Mouse (Mus musculus) megakaryocyte, embryonic 14.5 days (primary cell): ENCODE results near the gene Ndufa7.

Experiments
- FLI1 ChIP-seq: IDR thresholded peaks from 2 replicates; pipeline ENCODE4 v1.6.1; 2012; ENCODE audit warnings: low read length, inconsistent platforms, mixed read lengths
- GATA1 ChIP-seq: IDR thresholded peaks from 3 replicates; pipeline ENCODE4 v1.6.1; 2012; ENCODE audit warnings: mixed read lengths, low read length, inconsistent platforms, borderline replicate concordance

DNA sequence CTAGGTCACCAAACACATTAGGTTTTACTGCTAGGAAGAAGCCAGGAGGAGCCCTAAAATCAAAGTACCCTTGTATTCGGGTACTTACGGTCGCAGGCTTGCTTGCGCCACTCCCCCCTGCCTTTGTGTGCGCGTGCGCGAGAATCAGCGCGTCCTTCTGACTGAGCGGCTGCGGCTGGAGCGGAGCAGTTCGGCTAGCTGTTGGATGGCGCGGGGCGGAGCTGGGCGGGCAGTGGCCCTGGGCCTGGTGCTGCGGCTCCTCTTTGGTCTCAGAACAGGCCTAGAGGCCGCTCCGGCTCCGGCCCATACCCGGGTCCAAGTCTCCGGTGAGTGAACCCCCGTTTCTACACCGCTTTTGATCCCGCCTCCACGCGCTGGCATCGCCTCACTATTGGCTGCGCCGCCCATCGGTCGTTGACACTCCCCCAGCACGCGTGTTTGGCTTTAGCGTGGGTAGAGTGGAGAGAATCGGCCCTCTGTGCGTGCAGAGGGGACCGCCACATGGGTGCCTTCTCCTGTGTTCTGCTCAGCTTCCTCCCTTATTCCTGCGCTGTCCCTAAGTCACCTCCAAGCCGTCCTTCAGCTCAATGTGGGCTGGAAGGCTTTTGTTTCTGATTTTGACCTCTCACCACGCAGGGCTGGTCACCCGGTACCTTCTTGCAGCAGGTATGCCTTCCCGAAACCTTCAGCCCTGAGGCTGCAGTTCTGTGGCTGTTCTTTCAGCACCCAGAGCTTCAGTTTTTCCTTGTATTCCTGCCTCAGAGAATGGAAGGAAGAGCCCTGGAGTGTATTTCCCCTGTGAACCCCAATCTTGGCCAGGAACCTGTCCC, 18.8 kb downstream of the Ndufa7 start, which contains the start of gene Cd320:
- TF ChIP-seq FLI1, result no peak
- no peak for TF ChIP-seq GATA1
